Mouse (Mus musculus): ENCODE measurements around the gene Strn3. TPM values are rescaled to one million over a fixed set of nuclear protein-coding genes. Genes with fewer than 3 reads are reported as not detected.

Strn3 gene
- polyA plus RNA-seq, 2 experiments: 67.4 to 73.3 TPM

- Histone ChIP-seq H3K27ac (replicated peaks; ENCODE audit: low read depth, low read length) (no peak overlapping the region), H3K4me2 (replicated peaks; ENCODE audit: low read depth, low read length, severe bottlenecking) (no peak overlapping the region), H3K9me3 (ENCODE audit: control insufficient read depth, low read length) (no peaks in the 10 kb centered on the region), H3K27me3 (ENCODE audit: control insufficient read depth, insufficient read depth, low read length) (no peaks in the 10 kb centered on the region), H3K9ac (ENCODE audit: low read depth, low read length, severe bottlenecking) (no peak overlapping the region), H3K4me1 (ENCODE audit: control insufficient read depth, insufficient read depth, low read length) (no peaks in the 10 kb centered on the region), H3K4me3 (replicated peaks; ENCODE audit: low read length) (no peak overlapping the region), H3K36me3 (ENCODE audit: control insufficient read depth, insufficient read depth, low read length) (peaks cover 65% of the 10 kb centered on the region)
- DNase-seq (ENCODE audit: low spot score) (no peak), ATAC-seq (ENCODE audit: low FRiP score, low read depth) (no peak)
- no peak for TF ChIP-seq POLR2A (IDR thresholded peaks at IDR 0.05; ENCODE audit: borderline replicate concordance, extremely low read depth, insufficient read depth, insufficient read length)
- 95% methylated on average over 5 of the region's 5 CpGs for WGBS
Observed at GRCm38 (mm10) chr12:51621161-51621560, 70.5 kb downstream of the Strn3 start.

- H3K27me3 ChIP-seq (ENCODE audit: control insufficient read depth, insufficient read depth, low read length): no peaks in the 10 kb centered on the region
- peaks cover 66% of the 10 kb centered on the region for H3K36me3 ChIP-seq (ENCODE audit: control insufficient read depth, insufficient read depth, low read length)
- ATAC-seq (ENCODE audit: low FRiP score, low read depth) (no peak), DNase-seq (ENCODE audit: low spot score) (no peak)
- no peaks in the 10 kb centered on the region for H3K9me3 ChIP-seq (ENCODE audit: control insufficient read depth, low read length)
- H3K9ac ChIP-seq (ENCODE audit: low read depth, low read length, severe bottlenecking): no peak overlapping the region
- TF ChIP-seq POLR2A (IDR thresholded peaks at IDR 0.05; ENCODE audit: borderline replicate concordance, extremely low read depth, insufficient read depth, insufficient read length): no peak
- H3K4me3 ChIP-seq (replicated peaks; ENCODE audit: low read length): no peak overlapping the region
- H3K4me1 ChIP-seq (ENCODE audit: control insufficient read depth, insufficient read depth, low read length): no peaks in the 10 kb centered on the region
- H3K27ac ChIP-seq (replicated peaks; ENCODE audit: low read depth, low read length): no peak overlapping the region
- no peak overlapping the region for H3K4me2 ChIP-seq (replicated peaks; ENCODE audit: low read depth, low read length, severe bottlenecking)
Observed at GRCm38 (mm10) chr12:51620572-51620971, 71.1 kb downstream of the Strn3 start.

- WGBS: 75% methylated on average over 5 of the region's 5 CpGs
- ATAC-seq (ENCODE audit: low FRiP score, low read depth): no peak
- Histone ChIP-seq H3K9ac (ENCODE audit: low read depth, low read length, severe bottlenecking) (no peak overlapping the region), H3K27me3 (ENCODE audit: control insufficient read depth, insufficient read depth, low read length) (no peaks in the 10 kb centered on the region), H3K4me1 (ENCODE audit: control insufficient read depth, insufficient read depth, low read length) (no peaks in the 10 kb centered on the region), H3K36me3 (ENCODE audit: control insufficient read depth, insufficient read depth, low read length) (peaks cover 67% of the 10 kb centered on the region), H3K27ac (replicated peaks; ENCODE audit: low read depth, low read length) (no peak overlapping the region), H3K4me2 (replicated peaks; ENCODE audit: low read depth, low read length, severe bottlenecking) (no peak overlapping the region), H3K4me3 (replicated peaks; ENCODE audit: low read length) (no peak overlapping the region), H3K9me3 (ENCODE audit: control insufficient read depth, low read length) (no peaks in the 10 kb centered on the region)
- no peak for TF ChIP-seq POLR2A (IDR thresholded peaks at IDR 0.05; ENCODE audit: borderline replicate concordance, extremely low read depth, insufficient read depth, insufficient read length)
- no peak for DNase-seq (ENCODE audit: low spot score)
Observed at GRCm38 (mm10) chr12:51612361-51612760, 79.3 kb downstream of the Strn3 start.

- H3K9me3 ChIP-seq (ENCODE audit: control insufficient read depth, low read length): no peaks in the 10 kb centered on the region
- no peak for TF ChIP-seq POLR2A (IDR thresholded peaks at IDR 0.05; ENCODE audit: borderline replicate concordance, extremely low read depth, insufficient read depth, insufficient read length)
- ATAC-seq (ENCODE audit: low FRiP score, low read depth) (no peak), DNase-seq (ENCODE audit: low spot score) (no peak)
- H3K4me3 ChIP-seq (replicated peaks; ENCODE audit: low read length): no peak overlapping the region
- no peak overlapping the region for H3K27ac ChIP-seq (replicated peaks; ENCODE audit: low read depth, low read length)
- no peak overlapping the region for H3K4me2 ChIP-seq (replicated peaks; ENCODE audit: low read depth, low read length, severe bottlenecking)
- WGBS: 81% methylated on average over 4 of the region's 4 CpGs
- no peaks in the 10 kb centered on the region for H3K27me3 ChIP-seq (ENCODE audit: control insufficient read depth, insufficient read depth, low read length)
- H3K4me1 ChIP-seq (ENCODE audit: control insufficient read depth, insufficient read depth, low read length): no peaks in the 10 kb centered on the region
- H3K36me3 ChIP-seq (ENCODE audit: control insufficient read depth, insufficient read depth, low read length): peaks cover 35% of the 10 kb centered on the region
- H3K9ac ChIP-seq (ENCODE audit: low read depth, low read length, severe bottlenecking): no peak overlapping the region
Observed at GRCm38 (mm10) chr12:51606138-51606537, 85.6 kb downstream of the Strn3 start.

- no peak for ATAC-seq (ENCODE audit: low FRiP score, low read depth)
- 97% methylated on average over 10 of the region's 10 CpGs for WGBS
Observed at GRCm38 (mm10) chr12:51603306-51603705, 88.4 kb downstream of the Strn3 start.

GRCm38 (mm10) chr12:51594030-51594470 lies 97.6 kb downstream of the Strn3 start:
- H3K4me1 ChIP-seq (ENCODE audit: control insufficient read depth, insufficient read depth, low read length): peaks cover 6% of the 10 kb centered on the region; the same call in 1 of the 2 replicates
- no peaks in the 10 kb centered on the region for H3K36me3 ChIP-seq (ENCODE audit: control insufficient read depth, insufficient read depth, low read length)
- ATAC-seq (ENCODE audit: low FRiP score, low read depth): 0 out of 2 replicates have a peak, but pooled peaks have one; percentile 16
- H3K4me3 ChIP-seq (replicated peaks; ENCODE audit: low read length): peak overlapping the region; percentile 61
- peaks cover 39% of the 10 kb centered on the region for H3K27me3 ChIP-seq (ENCODE audit: control insufficient read depth, insufficient read depth, low read length)
- WGBS: 3% methylated on average over 18 of the region's 18 CpGs
- H3K9me3 ChIP-seq (ENCODE audit: control insufficient read depth, low read length): no peaks in the 10 kb centered on the region
- TF ChIP-seq POLR2A (IDR thresholded peaks at IDR 0.05; ENCODE audit: borderline replicate concordance, extremely low read depth, insufficient read depth, insufficient read length): no peak
- peak overlapping the region; percentile 43; the same call in 1 of the 2 replicates for H3K9ac ChIP-seq (ENCODE audit: low read depth, low read length, severe bottlenecking)
- peak overlapping the region; percentile 99 for H3K4me2 ChIP-seq (replicated peaks; ENCODE audit: low read depth, low read length, severe bottlenecking)
- no peak overlapping the region for H3K27ac ChIP-seq (replicated peaks; ENCODE audit: low read depth, low read length)
- no peak for DNase-seq (ENCODE audit: low spot score)

More at GRCm38 (mm10) chr12:51603306-51603705, 88.4 kb downstream of the Strn3 start:
- no peak overlapping the region for H3K27ac ChIP-seq (replicated peaks; ENCODE audit: low read depth, low read length)
- peaks cover 18% of the 10 kb centered on the region; the same call in 1 of the 2 replicates for H3K36me3 ChIP-seq (ENCODE audit: control insufficient read depth, insufficient read depth, low read length)
- H3K27me3 ChIP-seq (ENCODE audit: control insufficient read depth, insufficient read depth, low read length): no peaks in the 10 kb centered on the region
- no peaks in the 10 kb centered on the region for H3K4me1 ChIP-seq (ENCODE audit: control insufficient read depth, insufficient read depth, low read length)
- no peaks in the 10 kb centered on the region for H3K9me3 ChIP-seq (ENCODE audit: control insufficient read depth, low read length)
- no peak overlapping the region for H3K4me3 ChIP-seq (replicated peaks; ENCODE audit: low read length)
- DNase-seq (ENCODE audit: low spot score): no peak
- H3K4me2 ChIP-seq (replicated peaks; ENCODE audit: low read depth, low read length, severe bottlenecking): no peak overlapping the region
- no peak for TF ChIP-seq POLR2A (IDR thresholded peaks at IDR 0.05; ENCODE audit: borderline replicate concordance, extremely low read depth, insufficient read depth, insufficient read length)
- H3K9ac ChIP-seq (ENCODE audit: low read depth, low read length, severe bottlenecking): no peak overlapping the region

All from limb, embryonic 14.5 days (tissue).